In the genomic region with DNA sequence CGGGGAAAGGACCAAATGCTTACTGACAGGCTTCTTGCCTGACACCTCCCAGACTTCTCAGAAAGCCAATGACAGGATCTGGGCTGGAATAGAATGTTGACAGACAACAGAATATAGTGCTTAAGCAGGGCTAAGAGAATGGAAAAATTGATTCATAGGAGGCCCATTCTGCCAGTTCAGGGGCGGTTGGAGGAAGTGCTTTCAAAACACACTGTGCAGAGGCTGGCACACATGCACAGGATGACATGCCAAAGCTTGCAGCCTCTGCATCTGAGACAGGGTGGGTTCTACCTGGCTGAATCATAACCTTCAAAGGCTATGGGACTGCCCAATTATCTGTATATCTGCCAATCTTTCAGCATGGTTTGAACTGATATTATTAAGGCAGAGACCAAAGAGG, we compare ENCODE assay signal across 11 mouse cellular contexts.
DNase-seq lines count a peak whose midpoint lies in the region; ATAC-seq and TF ChIP-seq lines count a peak whose summit lies in the region.
"Had no signal": no experiment of that assay in that cellular context is flagged by ENCODE, and none has a peak within 500 bp of the region (broad histone marks: within the 10 kb centered on the region; RNA-seq: fewer than 3 reads in every experiment).

No protein-coding gene starts in this region.

- WGBS in heart, postnatal 0 days, result 19% methylated on average over 2 of the region's 2 CpGs
- 80% methylated on average over 2 of the region's 2 CpGs for WGBS in hindbrain, embryonic 11.5 days

- H3K9ac ChIP-seq in heart, postnatal 0 days (replicated peaks; ENCODE audit: low read depth, low read length), result no peak overlapping the region
- H3K9ac ChIP-seq in hindbrain, embryonic 11.5 days (ENCODE audit: low read depth, low read length), result no peak overlapping the region
- H3K9ac ChIP-seq: liver, embryonic 12.5 days had no signal

- peak; percentile 24; the same call in 1 of the 2 replicates for ATAC-seq in heart, postnatal 0 days (ENCODE audit: insufficient read depth, low read depth)
- no peak for ATAC-seq in hindbrain, embryonic 11.5 days (ENCODE audit: low FRiP score)
- ATAC-seq: intestine, embryonic 16.5 days; liver, embryonic 12.5 days had no signal

- no peaks in the 10 kb centered on the region for H3K4me1 ChIP-seq in heart, postnatal 0 days (ENCODE audit: control insufficient read depth, insufficient read depth)
- no peaks in the 10 kb centered on the region for H3K4me1 ChIP-seq in hindbrain, embryonic 11.5 days (replicated peaks; ENCODE audit: control insufficient read depth, insufficient read depth, low read length)
- H3K4me1 ChIP-seq: liver, embryonic 12.5 days had no signal

- TF ChIP-seq EP300 in heart, postnatal 0 days (IDR thresholded peaks at IDR 0.05; ENCODE audit: low read depth), result no peak

- H3K27ac ChIP-seq in heart, postnatal 0 days (ENCODE audit: low read depth), result no peak overlapping the region
- no peak overlapping the region for H3K27ac ChIP-seq in hindbrain, embryonic 11.5 days (ENCODE audit: low read depth, low read length)
- H3K27ac ChIP-seq: liver, embryonic 12.5 days had no signal

- no peak overlapping the region for H3K4me2 ChIP-seq in heart, postnatal 0 days (ENCODE audit: low read depth, low read length)
- H3K4me2 ChIP-seq in hindbrain, embryonic 11.5 days (replicated peaks; ENCODE audit: low read depth, low read length), result no peak overlapping the region
- H3K4me2 ChIP-seq: liver, embryonic 12.5 days had no signal

- no peak for TF ChIP-seq CTCF in heart, postnatal 0 days (IDR thresholded peaks at IDR 0.05; ENCODE audit: low read depth)

- no peaks in the 10 kb centered on the region for H3K27me3 ChIP-seq in heart, postnatal 0 days (ENCODE audit: control insufficient read depth, insufficient read depth, low read length)
- no peaks in the 10 kb centered on the region for H3K27me3 ChIP-seq in hindbrain, embryonic 11.5 days (ENCODE audit: control insufficient read depth, insufficient read depth, low read length)
- H3K27me3 ChIP-seq: liver, embryonic 12.5 days had no signal

- H3K4me3 ChIP-seq in heart, postnatal 0 days (ENCODE audit: low read depth, low read length), result no peak overlapping the region
- H3K4me3 ChIP-seq in hindbrain, embryonic 11.5 days (ENCODE audit: low read depth, low read length), result no peak overlapping the region
- H3K4me3 ChIP-seq: liver, embryonic 12.5 days had no signal

- no peaks in the 10 kb centered on the region for H3K9me3 ChIP-seq in heart, postnatal 0 days (replicated peaks; ENCODE audit: control insufficient read depth, low read length)
- no peaks in the 10 kb centered on the region for H3K9me3 ChIP-seq in hindbrain, embryonic 11.5 days (ENCODE audit: control insufficient read depth, low read length)
- H3K9me3 ChIP-seq: liver, embryonic 12.5 days had no signal

- H3K36me3 ChIP-seq in heart, postnatal 0 days (replicated peaks; ENCODE audit: control insufficient read depth, insufficient read depth, low read length), result no peaks in the 10 kb centered on the region
- H3K36me3 ChIP-seq in hindbrain, embryonic 11.5 days (ENCODE audit: control insufficient read depth, insufficient read depth, low read length), result no peaks in the 10 kb centered on the region
- H3K36me3 ChIP-seq: liver, embryonic 12.5 days had no signal

- peak; percentile 91 for DNase-seq in heart, adult 11 months
- DNase-seq in heart, adult 8-10 months (ENCODE audit: low spot score), result no peak
- peak; percentile 38 for DNase-seq in lung, postnatal 10 days
- no peak for DNase-seq in lung, adult 18-20 months
- DNase-seq in heart, postnatal 0 days (ENCODE audit: low spot score), result peak; percentile 28
- DNase-seq in thymus, postnatal 10 days (ENCODE audit: low spot score in 2 of 2), result no peak
- DNase-seq in hindbrain, embryonic 11.5 days (ENCODE audit: low spot score), result no peak
- DNase-seq: cerebellum, adult 11 months; kidney, postnatal 4 days had no signal

Comparison
In these comparisons a context has a peak if more than half of its experiments do, and no peak if none do; other contexts are left out.
1. DNase-seq: peak in heart, adult 11 months (single experiment), lung, postnatal 10 days (single experiment) and heart, postnatal 0 days (single experiment); none in heart, adult 8-10 months (single experiment), lung, adult 18-20 months (0 of 2), thymus, postnatal 10 days (0 of 2) and hindbrain, embryonic 11.5 days (single experiment).